Mouse (Mus musculus) myocyte (in vitro differentiated cells): ENCODE data around the gene Syt1. TPM values are rescaled to one million over a fixed set of nuclear protein-coding genes. Genes with fewer than 3 reads are reported as not detected.

Experiments used
- H3K27me3 ChIP-seq: one replicate; pipeline ENCODE4 v1.6.1; 2011; ENCODE audit not compliant: control insufficient read depth, insufficient read depth, insufficient read length
- H3K36me3 ChIP-seq: one replicate; pipeline ENCODE4 v1.6.1; 2011; ENCODE audit not compliant: control insufficient read depth, insufficient read depth
- H3K4me2 ChIP-seq: one replicate; pipeline ENCODE4 v1.6.1; 2011; ENCODE audit warnings: low read depth, control low read depth
- H3K4me3 ChIP-seq: one replicate; pipeline ENCODE4 v1.5.1; 2011; ENCODE audit warnings: mild to moderate bottlenecking, control low read depth, moderate library complexity
- H3K79me2 ChIP-seq: one replicate; pipeline ENCODE4 v1.6.1; 2011; ENCODE audit not compliant: control insufficient read depth, insufficient read depth
- H3ac ChIP-seq: one replicate; pipeline ENCODE4 v1.6.1; 2011; ENCODE audit not compliant: control insufficient read depth, insufficient read length
- CEBPB ChIP-seq: IDR thresholded peaks from 2 replicates; pipeline ENCODE4 v1.6.1; 2011; ENCODE audit warnings: mild to moderate bottlenecking, moderate library complexity; ENCODE audit not compliant: poor library complexity, insufficient read depth, severe bottlenecking
- E2F4 ChIP-seq: IDR thresholded peaks from one replicate; pipeline ENCODE4 v1.6.1; 2011; ENCODE audit warnings: mild to moderate bottlenecking, control low read depth, moderate library complexity; ENCODE audit not compliant: insufficient read depth
- MAX ChIP-seq: IDR thresholded peaks from one replicate; pipeline ENCODE4 v1.6.1; 2011; ENCODE audit warnings: low read depth, mild to moderate bottlenecking, control low read depth
- MYOD1 ChIP-seq, 3 experiments: IDR thresholded peaks; one replicate each; pipeline ENCODE4 v1.6.1; 2011; ENCODE audit warnings: control low read depth in 2 of 3, low read depth in 2 of 3, mild to moderate bottlenecking in 2 of 3, moderate library complexity in 1 of 3; ENCODE audit not compliant: insufficient read length in 2 of 3, control insufficient read depth in 1 of 3
- MYOG ChIP-seq, 3 experiments: IDR thresholded peaks; one replicate each; pipeline ENCODE4 v1.6.1; 2011; ENCODE audit warnings: control low read depth in 2 of 3, low read depth in 2 of 3, mild to moderate bottlenecking in 2 of 3; ENCODE audit not compliant: insufficient read length in 2 of 3, control insufficient read depth in 1 of 3, insufficient read depth in 1 of 3
- POLR2A ChIP-seq: IDR thresholded peaks from one replicate; pipeline ENCODE4 v1.6.1; 2011; ENCODE audit warnings: low read depth, mild to moderate bottlenecking, control low read depth, moderate library complexity; ENCODE audit not compliant: insufficient read length
- POLR2AphosphoS2 ChIP-seq: IDR thresholded peaks from one replicate; pipeline ENCODE4 v1.6.1; 2011; ENCODE audit warnings: low read depth, control low read depth; ENCODE audit not compliant: insufficient read length
- REST ChIP-seq: IDR thresholded peaks from one replicate; pipeline ENCODE4 v1.6.1; 2011; ENCODE audit warnings: mild to moderate bottlenecking, control low read depth, moderate library complexity; ENCODE audit not compliant: insufficient read depth, insufficient read length
- SRF ChIP-seq: IDR thresholded peaks from one replicate; pipeline ENCODE4 v1.6.1; 2011; ENCODE audit warnings: low read depth; ENCODE audit not compliant: control insufficient read depth, insufficient read length
- TCF12 ChIP-seq: IDR thresholded peaks from one replicate; pipeline ENCODE4 v1.6.1; 2011; ENCODE audit warnings: mild to moderate bottlenecking, control low read depth; ENCODE audit not compliant: poor library complexity, insufficient read depth, severe bottlenecking
- TCF3 ChIP-seq: IDR thresholded peaks from one replicate; pipeline ENCODE4 v1.6.1; 2011; ENCODE audit warnings: low read depth, control low read depth; ENCODE audit not compliant: insufficient read length
- USF1 ChIP-seq: IDR thresholded peaks from one replicate; pipeline ENCODE4 v1.6.1; 2011; ENCODE audit warnings: low read depth, mild to moderate bottlenecking, control low read depth, moderate library complexity
- polyA plus RNA-seq: library from polyadenylated mRNA; unstranded; fragments of >200 nt; fragmentation: generic; extraction: Trizol; gene quantifications from one replicate; pipeline ENCODE4 v1.2.1, GENCODE M21; 2012; ENCODE audit warnings: missing spikeins

Gene Syt1
- polyA plus RNA-seq, 1 experiment: 0.06 TPM

- Histone ChIP-seq H3K4me2 (no peak overlapping the region), H3K36me3 (no peaks in the 10 kb centered on the region), H3K79me2 (no peaks in the 10 kb centered on the region), H3K27me3 (no peaks in the 10 kb centered on the region), H3ac (no peak overlapping the region), H3K4me3 (no peak overlapping the region)
- TF ChIP-seq MYOG (IDR thresholded peaks at IDR 0.05; ENCODE audit: control insufficient read depth in 1 of 3, insufficient read depth in 1 of 3, insufficient read length in 2 of 3, low read depth in 2 of 3): no peak
- TF ChIP-seq MAX: no peak
- TF ChIP-seq POLR2A: no peak
- no peak for TF ChIP-seq CEBPB
- TF ChIP-seq POLR2AphosphoS2: no peak
- no peak for TF ChIP-seq SRF
- TF ChIP-seq TCF3: no peak
- TF ChIP-seq MYOD1 (IDR thresholded peaks at IDR 0.05; ENCODE audit: control insufficient read depth in 1 of 3, insufficient read length in 2 of 3, low read depth in 2 of 3): no peak
- TF ChIP-seq USF1: no peak
Observed at GRCm38 (mm10) chr10:108837434-108837833, 173.3 kb downstream of the Syt1 start.

GRCm38 (mm10) chr10:108832248-108832647 lies 178.5 kb downstream of the Syt1 start:
- Histone ChIP-seq H3K36me3 (no peaks in the 10 kb centered on the region), H3ac (no peak overlapping the region), H3K27me3 (no peaks in the 10 kb centered on the region), H3K79me2 (no peaks in the 10 kb centered on the region), H3K4me3 (no peak overlapping the region), H3K4me2 (peak overlapping the region; percentile 64)
- TF ChIP-seq TCF12 (no peak), REST (no peak), POLR2AphosphoS2 (no peak), MYOD1 (IDR thresholded peaks at IDR 0.05; ENCODE audit: control insufficient read depth in 1 of 3, insufficient read length in 2 of 3, low read depth in 2 of 3) (no peak), MYOG (IDR thresholded peaks at IDR 0.05; ENCODE audit: control insufficient read depth in 1 of 3, insufficient read depth in 1 of 3, insufficient read length in 2 of 3, low read depth in 2 of 3) (no peak), POLR2A (no peak), SRF (no peak), CEBPB (no peak), MAX (no peak), E2F4 (no peak), USF1 (no peak), TCF3 (no peak)

- no peak for TF ChIP-seq MYOG (IDR thresholded peaks at IDR 0.05; ENCODE audit: control insufficient read depth in 1 of 3, insufficient read depth in 1 of 3, insufficient read length in 2 of 3, low read depth in 2 of 3)
- TF ChIP-seq CEBPB: no peak
- no peak for TF ChIP-seq REST
- no peak for TF ChIP-seq TCF12
- TF ChIP-seq USF1: no peak
- TF ChIP-seq MYOD1 (IDR thresholded peaks at IDR 0.05; ENCODE audit: control insufficient read depth in 1 of 3, insufficient read length in 2 of 3, low read depth in 2 of 3): peak in 2 of 3 experiments; percentile 77 to 89
- H3K79me2 ChIP-seq: no peaks in the 10 kb centered on the region
- H3K36me3 ChIP-seq: no peaks in the 10 kb centered on the region
- H3K4me2 ChIP-seq: peak overlapping the region; percentile 64
- no peak overlapping the region for H3K4me3 ChIP-seq
- no peak overlapping the region for H3ac ChIP-seq
- no peaks in the 10 kb centered on the region for H3K27me3 ChIP-seq
Observed at GRCm38 (mm10) chr10:108831801-108832200, 179.0 kb downstream of the Syt1 start.

- no peak overlapping the region for H3K4me2 ChIP-seq
- no peaks in the 10 kb centered on the region for H3K27me3 ChIP-seq
Observed at GRCm38 (mm10) chr10:108822273-108822672, 188.5 kb downstream of the Syt1 start.

GRCm38 (mm10) chr10:108815339-108815738 lies 195.4 kb downstream of the Syt1 start:
- H3ac ChIP-seq: no peak overlapping the region
- H3K27me3 ChIP-seq: no peaks in the 10 kb centered on the region
- no peak for TF ChIP-seq TCF3
- H3K4me2 ChIP-seq: no peak overlapping the region
- no peaks in the 10 kb centered on the region for H3K36me3 ChIP-seq
- H3K79me2 ChIP-seq: no peaks in the 10 kb centered on the region
- no peak overlapping the region for H3K4me3 ChIP-seq

More at GRCm38 (mm10) chr10:108822273-108822672, 188.5 kb downstream of the Syt1 start:
- TF ChIP-seq MYOG (IDR thresholded peaks at IDR 0.05; ENCODE audit: control insufficient read depth in 1 of 3, insufficient read depth in 1 of 3, insufficient read length in 2 of 3, low read depth in 2 of 3): peak in 1 of 3 experiments; percentile 33
- TF ChIP-seq MYOD1 (IDR thresholded peaks at IDR 0.05; ENCODE audit: control insufficient read depth in 1 of 3, insufficient read length in 2 of 3, low read depth in 2 of 3): peak in 1 of 3 experiments; percentile 66
- no peak for TF ChIP-seq E2F4
- TF ChIP-seq POLR2AphosphoS2: no peak
- Histone ChIP-seq H3K79me2 (no peaks in the 10 kb centered on the region), H3K4me3 (no peak overlapping the region), H3K36me3 (no peaks in the 10 kb centered on the region), H3ac (no peak overlapping the region)
